Mouse (Mus musculus): ENCODE measurements around the gene Gm20831.
"Not testable (repeated sequence)": the region's sequence is repeated elsewhere in the genome, so short reads cannot be mapped to it uniquely, and the experiment has no call there.

Gene Gm20831

DNA sequence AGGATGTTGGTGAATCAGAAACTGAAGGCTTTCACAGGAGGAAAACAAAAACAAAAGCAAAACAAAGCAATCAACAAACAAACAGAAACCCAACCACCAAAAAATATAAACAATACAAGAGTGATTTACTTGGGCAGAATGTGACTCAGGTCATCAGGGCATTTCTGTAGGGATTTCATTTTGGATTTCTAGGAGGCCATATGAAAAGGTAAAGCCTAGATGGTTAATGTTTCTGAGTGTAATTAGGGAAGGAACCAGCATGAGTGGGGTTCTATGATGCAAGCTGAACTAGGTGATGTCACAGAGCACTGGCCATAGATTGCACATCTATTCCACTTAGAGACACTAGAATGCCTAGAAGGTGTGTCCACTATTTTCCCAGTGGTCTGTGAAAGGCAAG lies at the start of gene Gm20831, which contains the start of gene Gm20772:
Gm20831 (plus strand) TSS at position 301 of the 400 bp plus-strand sequence.
Gm20772 (plus strand) TSS at position 301 of the 400 bp plus-strand sequence.
- DNase-seq: not testable (repeated sequence)

DNA sequence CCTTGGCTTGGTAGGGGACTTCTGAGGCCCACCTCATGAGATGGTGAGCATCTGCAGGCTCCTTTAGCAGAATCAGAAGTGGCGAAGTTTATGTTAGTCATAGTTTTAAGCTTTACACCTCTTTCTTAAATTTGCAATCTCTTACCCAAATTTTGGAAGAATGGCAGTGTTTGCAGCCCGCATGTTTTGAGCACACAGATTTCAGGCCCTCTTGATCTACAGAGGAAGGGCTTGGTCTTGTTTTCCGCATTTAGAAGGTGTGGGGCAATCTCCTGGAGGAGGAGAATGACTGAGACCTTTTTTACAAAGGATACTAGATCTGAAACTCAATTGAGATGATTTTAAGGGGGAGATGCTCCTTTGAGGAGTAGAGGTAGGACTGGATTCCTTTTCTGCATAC lies 28.4 kb upstream of the Gm20831 start, which contains the start of gene Gm21904:
Gm21904 (minus strand) TSS at position 101 of the 400 bp plus-strand sequence.
- not testable (repeated sequence) for DNase-seq

DNA sequence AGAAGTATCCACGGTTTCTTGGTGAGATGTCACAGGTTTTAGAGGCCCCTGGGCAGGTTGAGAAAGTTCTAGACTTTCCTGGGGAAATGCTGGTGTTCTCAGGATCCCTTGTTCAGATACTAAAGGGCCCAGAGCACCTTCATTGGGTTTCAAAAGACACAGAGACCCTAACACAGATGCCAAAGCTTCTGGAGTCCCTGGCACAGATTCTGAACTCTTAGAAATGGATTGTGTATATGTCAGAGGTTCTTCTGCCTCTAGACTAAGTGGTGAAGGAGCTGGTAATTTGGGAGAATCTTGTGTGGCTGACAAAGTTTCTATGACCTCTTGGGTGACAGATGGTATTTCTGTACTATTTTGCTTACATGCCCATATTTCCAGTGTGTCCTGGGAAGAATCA lies 62.7 kb downstream of the Gm20831 start, which contains the start of gene Srsy:
Srsy (minus strand) TSS at position 101 of the 400 bp plus-strand sequence.
- not testable (repeated sequence) for DNase-seq
